Mouse (Mus musculus) liver, adult (tissue): ENCODE results near the gene C2cd2l.
A peak's percentile ranks its signal among the peaks of the same experiment; 100 is the strongest.

Experiments used
- GATA4 ChIP-seq: IDR thresholded peaks from 2 replicates; pipeline ENCODE4 v1.6.1; 2014; ENCODE audit warnings: mild to moderate bottlenecking, low read length; ENCODE audit not compliant: insufficient replicate concordance

The C2cd2l gene

DNA sequence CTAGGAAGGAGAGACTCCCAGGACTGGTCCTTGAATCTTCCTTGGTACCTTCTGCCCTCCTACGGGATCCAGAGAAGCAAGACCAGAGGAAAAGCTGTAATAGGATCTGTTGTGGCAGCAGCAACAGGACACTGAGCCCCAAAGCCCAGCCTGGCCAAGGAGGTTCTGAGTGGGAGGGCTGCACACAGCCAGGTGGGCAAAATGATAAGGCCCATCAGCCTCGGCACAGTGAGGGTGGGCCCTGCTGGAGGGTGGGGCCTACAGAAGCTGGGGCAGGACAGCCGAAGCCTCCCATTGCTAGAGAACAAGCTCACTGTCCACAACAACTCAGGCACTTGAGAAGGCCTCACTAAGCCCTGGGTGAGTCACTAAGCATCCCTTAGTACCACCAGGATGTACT, 22.1 kb upstream of the C2cd2l start:
- TF ChIP-seq GATA4 = no peak

DNA sequence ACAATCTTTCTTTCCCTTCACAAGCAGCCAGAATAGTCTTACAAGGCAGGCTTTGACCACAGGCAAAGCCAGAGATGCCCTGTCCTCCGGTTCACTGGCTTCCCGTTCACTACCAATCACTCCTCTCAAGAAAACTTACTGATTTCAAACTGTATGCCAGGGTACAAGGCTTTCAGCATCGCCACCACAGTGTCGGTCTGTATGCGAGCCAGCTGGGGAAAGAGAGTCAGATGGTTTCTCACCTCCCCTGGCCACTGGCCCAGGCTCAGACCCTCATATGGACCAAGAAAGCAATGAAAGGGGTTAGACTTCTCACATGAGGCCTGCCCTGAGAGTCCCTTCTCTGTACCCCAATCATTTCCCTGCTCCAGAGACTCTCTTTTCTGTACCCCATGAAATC, 21.4 kb upstream of the C2cd2l start:
- TF ChIP-seq GATA4 = no peak

- TF ChIP-seq GATA4 = no peak
Observed at GRCm38 (mm10) chr9:44338574-44338973, 18.5 kb upstream of the C2cd2l start.

DNA sequence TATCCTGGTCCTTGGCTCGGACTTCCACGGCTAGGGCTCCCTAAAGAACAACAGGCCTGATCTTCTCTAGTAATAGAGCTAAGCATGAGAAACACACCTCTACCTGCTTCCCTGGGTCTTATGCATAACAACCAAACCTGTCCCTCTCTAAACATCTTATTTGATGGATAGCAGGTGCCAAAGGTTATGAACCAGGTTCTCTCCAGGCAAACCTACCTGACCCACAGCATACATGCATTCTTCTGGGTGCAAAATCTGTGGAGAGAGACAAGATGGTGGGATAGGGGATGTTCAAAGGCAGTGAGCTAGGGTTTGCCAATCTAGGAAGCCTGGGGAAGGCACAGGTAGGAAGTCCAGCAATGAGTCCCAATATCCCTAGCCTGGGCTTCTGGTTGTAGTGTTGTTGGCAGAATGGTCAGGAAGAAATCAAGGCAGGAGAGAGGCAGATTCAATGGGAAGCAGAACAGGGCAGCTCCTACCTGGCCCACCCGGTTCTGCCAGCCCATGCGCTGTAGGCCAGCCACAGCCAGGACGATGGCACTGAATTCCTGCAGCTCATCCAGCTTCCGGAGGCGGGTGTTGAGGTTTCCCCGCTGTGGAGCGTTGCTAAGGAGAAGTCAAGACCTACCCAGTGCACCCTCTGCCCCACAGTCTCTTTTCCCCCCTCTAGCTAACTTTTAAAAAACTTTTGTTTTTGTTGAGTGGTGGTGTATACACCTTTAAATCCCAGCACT, 17.5 kb upstream of the C2cd2l start:
- no peak for TF ChIP-seq GATA4

DNA sequence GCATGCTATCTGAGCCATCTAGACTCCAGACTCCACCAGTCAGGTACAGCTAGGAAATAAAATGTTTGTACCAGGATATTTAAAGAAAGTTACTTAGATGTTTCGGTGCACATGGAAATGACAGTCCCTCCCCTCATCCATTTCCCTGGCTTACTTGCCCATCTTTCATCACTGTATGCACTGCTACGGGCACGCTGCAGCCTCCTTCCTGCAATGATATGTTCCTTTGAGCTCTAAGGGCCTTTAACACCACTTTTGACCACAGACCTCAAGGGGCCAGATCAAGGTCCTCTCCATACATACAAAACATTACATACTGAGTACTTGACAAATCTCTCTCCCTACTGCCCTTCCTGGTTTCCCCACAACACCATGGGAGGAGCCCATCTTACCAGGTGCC, 16.9 kb upstream of the C2cd2l start:
- no peak for TF ChIP-seq GATA4

GRCm38 (mm10) chr9:44336093-44336406, 16.0 kb upstream of the C2cd2l start:
- TF ChIP-seq GATA4 = no peak

DNA sequence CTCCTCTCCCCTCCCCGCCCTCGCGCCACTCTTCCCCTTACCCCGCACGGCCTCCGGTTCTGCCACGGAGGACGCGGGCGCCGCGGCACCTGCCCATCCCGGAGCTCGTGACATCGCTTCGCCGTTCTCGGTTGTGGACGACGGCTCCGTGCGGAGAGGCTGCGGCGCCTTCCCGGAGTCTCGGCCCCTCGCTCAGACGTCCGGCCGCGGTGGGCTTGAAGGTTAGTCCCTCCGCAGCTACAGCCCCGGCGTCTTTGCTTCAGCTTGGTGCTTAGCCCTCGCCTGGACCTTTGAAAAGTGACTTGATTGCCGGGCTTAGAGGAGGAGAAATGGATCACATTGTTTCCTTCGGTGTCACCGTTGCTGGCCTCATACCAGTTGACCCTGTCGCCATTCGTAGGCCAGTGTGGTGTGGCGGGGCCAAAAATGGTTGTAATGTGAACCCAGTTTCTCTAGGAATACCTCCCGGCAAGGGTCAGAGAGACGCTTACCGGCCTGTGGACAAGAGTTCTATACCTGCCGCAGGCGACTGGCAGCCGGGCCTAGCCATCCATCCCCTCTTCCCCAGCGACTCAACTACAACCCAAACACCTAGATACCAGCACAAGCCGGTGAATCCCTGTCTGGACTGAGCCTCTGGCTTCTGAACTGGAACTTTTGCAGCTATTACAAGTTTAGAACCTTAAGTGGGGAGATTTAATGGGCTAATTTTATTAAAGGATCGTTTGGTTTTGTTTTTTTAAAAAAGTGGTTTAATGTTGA, 15.4 kb upstream of the C2cd2l start:
- no peak for TF ChIP-seq GATA4

DNA sequence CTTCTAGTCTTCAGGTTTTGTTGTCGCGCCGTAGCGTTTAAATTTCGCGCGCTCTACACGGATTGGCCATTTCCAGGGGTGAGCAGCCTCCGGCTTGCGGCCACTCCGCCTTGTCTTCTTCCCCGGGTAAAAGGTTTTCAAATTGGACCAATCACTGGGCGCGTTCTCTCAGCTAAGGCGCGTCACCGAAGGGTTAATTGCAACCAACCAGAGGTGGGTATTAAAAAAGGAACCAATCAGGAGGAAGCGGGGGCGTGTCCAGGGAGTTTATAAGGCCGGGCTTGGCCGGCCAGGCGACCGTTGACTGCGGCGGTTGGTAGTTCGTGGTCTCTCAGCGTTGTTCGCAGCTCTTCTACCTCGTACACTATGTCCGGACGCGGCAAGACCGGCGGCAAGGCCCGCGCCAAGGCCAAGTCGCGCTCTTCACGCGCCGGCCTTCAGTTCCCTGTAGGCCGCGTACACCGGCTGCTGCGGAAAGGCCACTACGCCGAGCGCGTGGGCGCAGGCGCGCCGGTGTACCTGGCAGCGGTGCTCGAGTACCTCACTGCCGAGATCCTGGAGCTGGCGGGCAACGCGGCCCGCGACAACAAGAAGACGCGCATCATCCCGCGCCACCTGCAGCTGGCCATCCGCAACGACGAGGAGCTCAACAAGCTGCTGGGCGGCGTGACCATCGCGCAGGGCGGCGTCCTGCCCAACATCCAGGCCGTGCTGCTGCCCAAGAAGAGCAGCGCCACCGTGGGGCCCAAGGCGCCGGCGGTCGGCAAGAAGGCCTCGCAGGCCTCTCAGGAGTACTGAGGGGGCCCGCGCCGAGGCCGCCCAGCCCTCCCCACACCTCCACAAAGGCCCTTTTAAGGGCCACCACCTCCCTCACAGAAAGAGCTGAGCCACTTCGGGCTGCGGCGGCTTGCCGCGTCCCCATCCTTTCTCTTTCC, 14.6 kb upstream of the C2cd2l start, which contains the start of gene H2afx:
Gene H2afx (plus strand): TSS at position 299 of the 935 bp plus-strand sequence.
- no peak; the same call in 1 of the 2 replicates for TF ChIP-seq GATA4

- no peak for TF ChIP-seq GATA4
Observed at GRCm38 (mm10) chr9:44332918-44333638, 13.0 kb upstream of the C2cd2l start.

DNA sequence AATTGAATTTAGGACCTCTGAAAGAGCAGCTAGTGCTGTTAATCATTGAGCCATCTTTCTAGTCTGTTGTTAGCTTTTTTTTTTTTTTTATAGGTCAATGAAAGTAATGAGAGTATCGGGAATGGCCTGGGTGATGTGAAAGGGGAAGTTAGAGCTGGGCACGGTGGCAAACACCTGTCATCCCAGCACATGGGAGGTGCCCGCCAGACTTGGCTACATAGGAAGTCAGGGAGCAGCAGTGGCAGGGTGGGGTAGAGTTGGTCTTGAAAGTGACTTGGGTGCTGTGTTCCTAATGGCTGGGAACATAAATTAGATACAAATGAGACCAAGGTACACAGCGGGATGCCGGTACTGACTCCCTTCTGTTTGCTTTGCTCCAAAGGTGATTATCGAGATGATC, 10.7 kb upstream of the C2cd2l start:
- TF ChIP-seq GATA4 = no peak

DNA sequence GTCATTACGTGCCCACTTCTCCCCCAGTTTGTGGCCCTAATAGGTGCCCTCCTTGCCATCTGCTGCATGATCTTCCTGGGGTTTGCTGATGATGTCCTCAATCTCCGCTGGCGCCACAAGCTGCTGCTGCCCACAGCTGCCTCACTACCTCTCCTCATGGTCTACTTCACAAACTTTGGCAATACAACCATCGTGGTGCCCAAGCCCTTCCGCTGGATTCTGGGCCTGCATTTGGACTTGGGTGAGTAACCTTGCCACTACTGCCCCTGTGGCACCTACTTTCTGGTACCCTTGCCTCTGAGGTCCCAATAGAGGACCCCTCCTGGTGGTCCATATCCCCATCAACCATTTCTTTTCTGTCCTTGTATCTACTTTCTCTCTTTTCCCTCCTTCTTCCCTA, 7.8 kb upstream of the C2cd2l start:
- no peak for TF ChIP-seq GATA4

GRCm38 (mm10) chr9:44327064-44327711, 7.1 kb upstream of the C2cd2l start:
- TF ChIP-seq GATA4 = peak; percentile 61; the same call in 1 of the 2 replicates

GRCm38 (mm10) chr9:44326371-44327063, 6.4 kb upstream of the C2cd2l start:
- TF ChIP-seq GATA4 = no peak; the same call in 1 of the 2 replicates
